Mouse (Mus musculus): ENCODE measurements around the gene Fahd1. TPM values are rescaled to one million over a fixed set of nuclear protein-coding genes. Genes with fewer than 3 reads are reported as not detected.

Gene Fahd1
- polyA plus RNA-seq, 1 experiment from 2014 or later = 16.7 TPM

DNA sequence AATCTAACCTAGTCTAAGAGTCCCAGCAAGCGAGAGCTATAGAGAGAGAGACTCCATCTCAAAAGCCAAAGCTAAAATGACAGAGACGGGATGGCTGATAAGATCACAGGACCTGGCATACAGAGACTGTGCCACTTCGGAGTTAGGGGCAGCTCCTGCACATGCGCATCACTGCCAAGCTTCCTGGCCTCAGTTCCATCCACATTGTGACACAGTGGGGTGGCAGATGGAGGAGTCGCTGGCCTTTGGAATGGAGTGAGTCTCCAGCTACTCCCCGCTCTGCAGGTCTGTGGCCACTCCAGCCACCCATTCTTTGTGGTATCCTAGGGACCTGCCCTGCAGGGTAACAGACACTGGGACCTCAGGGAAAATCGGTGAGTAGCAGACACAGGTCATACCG, 15.6 kb upstream of the Fahd1 start, which contains the start of gene Igfals:
Gene Igfals, plus strand, starts transcription at position 222 of the 400 bp plus-strand sequence.
- ATAC-seq = no peak

DNA sequence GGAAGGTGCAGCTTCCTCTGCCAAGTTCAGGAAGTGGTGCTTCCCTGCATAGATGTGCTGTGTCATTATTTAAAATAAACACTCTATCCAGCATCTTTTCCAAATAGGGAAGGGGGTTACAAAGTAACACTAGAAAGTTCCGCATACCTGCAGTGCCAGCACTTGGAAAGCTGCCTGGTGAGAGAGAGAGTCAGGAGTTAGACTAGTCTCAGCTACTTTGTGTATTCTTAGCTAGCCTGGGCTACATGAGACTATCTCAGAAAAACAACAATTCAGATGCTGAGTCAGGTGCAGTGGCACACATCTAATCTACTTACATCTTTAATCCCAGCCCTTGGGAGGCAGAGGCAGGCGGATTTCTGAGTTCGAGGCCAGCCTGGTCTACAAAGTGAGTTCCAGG, 11.6 kb upstream of the Fahd1 start:
- H3K27me3 ChIP-seq (replicated peaks; ENCODE audit: insufficient read depth, low read length) = no peaks in the 10 kb centered on the region
- no peak overlapping the region for H3K9ac ChIP-seq (replicated peaks; ENCODE audit: low read depth)
- no peak for TF ChIP-seq CTCF (IDR thresholded peaks at IDR 0.05)
- TF ChIP-seq EP300 (IDR thresholded peaks at IDR 0.05) = no peak
- ATAC-seq = no peak
- no peaks in the 10 kb centered on the region for H3K4me1 ChIP-seq (ENCODE audit: insufficient read depth, low read depth, low read length)
- no peak overlapping the region for H3K27ac ChIP-seq (ENCODE audit: low read length)
- H3K4me3 ChIP-seq (ENCODE audit: low read depth, low read length) = no peak overlapping the region
- no peak overlapping the region for H3K4me2 ChIP-seq (replicated peaks; ENCODE audit: low read depth, low read length)
- peaks cover 7% of the 10 kb centered on the region; the same call in 1 of the 2 replicates for H3K36me3 ChIP-seq (ENCODE audit: insufficient read depth, low read length)
- DNase-seq (ENCODE audit: low spot score) = no peak
- 92% methylated on average over 3 of the region's 3 CpGs for WGBS
- H3K9me3 ChIP-seq (ENCODE audit: low read length) = no peaks in the 10 kb centered on the region

More for the DNA sequence above, 15.6 kb upstream of the Fahd1 start, which contains the start of gene Igfals:
- no peak within 1 kb of the TSS for H3K9ac ChIP-seq (replicated peaks; ENCODE audit: low read depth)
- 88% methylated on average over 8 of the region's 8 CpGs for WGBS
- H3K4me3 ChIP-seq (ENCODE audit: low read depth, low read length) = no peak within 1 kb of the TSS
- DNase-seq (ENCODE audit: low spot score) = no peak
- no peak within 1 kb of the TSS for H3K27ac ChIP-seq (ENCODE audit: low read length)
- no peak for TF ChIP-seq CTCF (IDR thresholded peaks at IDR 0.05)
- peaks cover 7% of the 10 kb centered on the region; the same call in 1 of the 2 replicates for H3K36me3 ChIP-seq (ENCODE audit: insufficient read depth, low read length)
- no peaks in the 10 kb centered on the region for H3K4me1 ChIP-seq (ENCODE audit: insufficient read depth, low read depth, low read length)
- no peaks in the 10 kb centered on the region for H3K9me3 ChIP-seq (ENCODE audit: low read length)
- H3K4me2 ChIP-seq (replicated peaks; ENCODE audit: low read depth, low read length) = no peak within 1 kb of the TSS
- no peaks in the 10 kb centered on the region for H3K27me3 ChIP-seq (replicated peaks; ENCODE audit: insufficient read depth, low read length)

DNA sequence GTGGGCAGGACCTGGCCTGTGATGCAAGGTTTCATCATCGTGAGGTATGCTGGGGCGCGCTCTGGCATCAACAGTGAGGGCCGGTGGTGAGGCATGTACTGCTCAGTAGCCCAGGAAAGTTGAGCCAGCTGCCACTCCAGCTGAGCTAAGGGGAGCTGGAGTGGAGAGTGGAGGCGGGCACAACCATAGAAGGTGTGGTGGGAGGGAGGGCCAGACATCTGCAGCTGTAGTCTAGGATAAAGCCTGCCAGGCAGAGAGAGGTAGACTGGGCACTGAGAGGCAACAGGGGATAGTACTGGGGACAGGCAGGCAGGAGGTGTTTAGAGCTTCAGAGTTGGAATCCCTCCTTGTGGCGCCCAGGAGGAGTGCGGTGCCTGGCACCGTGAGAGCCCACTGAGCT, 9.9 kb upstream of the Fahd1 start:
- Histone ChIP-seq H3K27me3 (replicated peaks; ENCODE audit: insufficient read depth, low read length) (no peaks in the 10 kb centered on the region), H3K9ac (replicated peaks; ENCODE audit: low read depth) (no peak overlapping the region), H3K4me1 (ENCODE audit: insufficient read depth, low read depth, low read length) (no peaks in the 10 kb centered on the region), H3K27ac (ENCODE audit: low read length) (no peak overlapping the region), H3K4me3 (ENCODE audit: low read depth, low read length) (no peak overlapping the region), H3K9me3 (ENCODE audit: low read length) (no peaks in the 10 kb centered on the region), H3K4me2 (replicated peaks; ENCODE audit: low read depth, low read length) (no peak overlapping the region), H3K36me3 (ENCODE audit: insufficient read depth, low read length) (peaks cover 7% of the 10 kb centered on the region; the same call in 1 of the 2 replicates)
- DNase-seq (ENCODE audit: low spot score) (no peak), ATAC-seq (no peak)
- TF ChIP-seq CTCF (IDR thresholded peaks at IDR 0.05) = no peak
- TF ChIP-seq EP300 (IDR thresholded peaks at IDR 0.05) = no peak
- WGBS = 89% methylated on average over 8 of the region's 8 CpGs

DNA sequence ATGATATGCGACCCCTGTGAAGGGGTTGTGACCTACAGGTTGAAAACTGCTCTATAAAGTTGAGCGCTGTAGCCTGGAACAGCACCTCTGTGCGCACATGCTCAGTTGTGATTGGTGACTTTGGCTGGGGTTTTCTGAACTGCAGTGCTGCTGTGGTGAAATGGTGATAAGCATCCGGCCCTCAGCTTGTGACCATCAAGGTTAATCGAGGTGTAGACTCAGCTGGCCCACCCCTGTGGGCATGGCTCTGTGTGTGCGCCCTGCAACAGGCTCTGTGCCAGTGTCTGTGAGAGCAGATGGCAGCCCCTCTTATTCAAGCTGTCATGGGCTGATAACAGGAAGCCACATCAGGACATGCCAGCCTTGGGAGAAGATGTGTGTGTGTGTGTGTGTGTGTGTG, 8.8 kb upstream of the Fahd1 start:
- TF ChIP-seq CTCF (IDR thresholded peaks at IDR 0.05) (no peak), EP300 (IDR thresholded peaks at IDR 0.05) (no peak)
- 81% methylated on average over 6 of the region's 6 CpGs for WGBS
- H3K36me3 ChIP-seq (ENCODE audit: insufficient read depth, low read length) = peaks cover 7% of the 10 kb centered on the region; the same call in 1 of the 2 replicates
- no peaks in the 10 kb centered on the region for H3K27me3 ChIP-seq (replicated peaks; ENCODE audit: insufficient read depth, low read length)
- no peaks in the 10 kb centered on the region for H3K4me1 ChIP-seq (ENCODE audit: insufficient read depth, low read depth, low read length)
- H3K27ac ChIP-seq (ENCODE audit: low read length) = no peak overlapping the region
- H3K9ac ChIP-seq (replicated peaks; ENCODE audit: low read depth) = no peak overlapping the region
- no peaks in the 10 kb centered on the region for H3K9me3 ChIP-seq (ENCODE audit: low read length)
- DNase-seq (ENCODE audit: low spot score) (no peak), ATAC-seq (no peak; the same call in 1 of the 2 replicates)
- no peak overlapping the region for H3K4me3 ChIP-seq (ENCODE audit: low read depth, low read length)
- no peak overlapping the region for H3K4me2 ChIP-seq (replicated peaks; ENCODE audit: low read depth, low read length)

DNA sequence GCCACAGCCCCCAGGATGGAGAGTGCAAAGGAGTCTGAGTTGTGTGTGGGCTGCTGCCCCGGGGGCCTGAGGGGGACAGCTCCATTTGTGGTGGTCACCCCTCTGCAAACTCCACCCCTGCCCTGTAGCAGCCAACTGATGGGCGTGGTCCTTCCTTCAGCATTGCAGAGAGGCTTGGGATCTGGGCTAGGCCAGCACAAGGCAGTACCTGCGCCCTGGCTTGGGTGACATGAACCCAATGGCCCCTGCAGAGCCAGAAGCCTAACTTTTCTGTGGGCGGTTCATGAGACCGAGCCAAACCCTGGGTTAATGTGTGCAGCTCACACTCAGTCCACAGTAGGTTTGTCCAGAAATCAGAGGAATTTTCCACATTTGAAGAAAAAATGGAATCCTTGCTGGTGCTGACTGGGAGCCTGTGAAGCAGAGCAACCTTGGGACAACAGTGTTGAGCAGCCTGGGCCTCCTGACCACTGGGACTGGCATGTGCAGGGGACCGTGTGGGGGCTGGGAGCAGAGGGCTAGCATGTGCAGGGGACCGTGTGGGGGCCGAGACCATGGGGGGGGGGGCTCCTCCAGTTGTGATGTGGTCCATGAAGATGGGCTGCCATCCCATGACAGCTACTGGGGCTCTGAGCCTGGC, 7.8 kb upstream of the Fahd1 start:
- Histone ChIP-seq H3K9ac (replicated peaks; ENCODE audit: low read depth) (no peak overlapping the region), H3K27ac (ENCODE audit: low read length) (no peak overlapping the region), H3K4me2 (replicated peaks; ENCODE audit: low read depth, low read length) (no peak overlapping the region), H3K4me3 (ENCODE audit: low read depth, low read length) (no peak overlapping the region), H3K27me3 (replicated peaks; ENCODE audit: insufficient read depth, low read length) (no peaks in the 10 kb centered on the region), H3K9me3 (ENCODE audit: low read length) (no peaks in the 10 kb centered on the region), H3K4me1 (ENCODE audit: insufficient read depth, low read depth, low read length) (no peaks in the 10 kb centered on the region), H3K36me3 (ENCODE audit: insufficient read depth, low read length) (peaks cover 15% of the 10 kb centered on the region; the same call in 1 of the 2 replicates)
- DNase-seq (ENCODE audit: low spot score) (no peak), ATAC-seq (no peak)
- WGBS = 86% methylated on average over 8 of the region's 8 CpGs
- TF ChIP-seq CTCF (IDR thresholded peaks at IDR 0.05) (no peak), EP300 (IDR thresholded peaks at IDR 0.05) (no peak)

GRCm38 (mm10) chr17:24856589-24856988, 6.4 kb upstream of the Fahd1 start:
- TF ChIP-seq CTCF (IDR thresholded peaks at IDR 0.05) (no peak), EP300 (IDR thresholded peaks at IDR 0.05) (no peak)
- Histone ChIP-seq H3K27me3 (replicated peaks; ENCODE audit: insufficient read depth, low read length) (no peaks in the 10 kb centered on the region), H3K4me1 (ENCODE audit: insufficient read depth, low read depth, low read length) (no peaks in the 10 kb centered on the region), H3K4me2 (replicated peaks; ENCODE audit: low read depth, low read length) (no peak overlapping the region), H3K4me3 (ENCODE audit: low read depth, low read length) (no peak overlapping the region), H3K9ac (replicated peaks; ENCODE audit: low read depth) (no peak overlapping the region), H3K36me3 (ENCODE audit: insufficient read depth, low read length) (peaks cover 14% of the 10 kb centered on the region; the same call in 1 of the 2 replicates), H3K9me3 (ENCODE audit: low read length) (no peaks in the 10 kb centered on the region), H3K27ac (ENCODE audit: low read length) (no peak overlapping the region)
- DNase-seq (ENCODE audit: low spot score) (no peak), ATAC-seq (no peak)
- WGBS = 89% methylated on average over 13 of the region's 13 CpGs
